Mouse (Mus musculus): ENCODE data around the gene Gpsm1.

- TF ChIP-seq CTCF (IDR thresholded peaks at IDR 0.05; ENCODE audit: low read depth) (no peak), EP300 (IDR thresholded peaks at IDR 0.05; ENCODE audit: low read depth) (no peak)
These were observed 8.4 kb downstream of the Gpsm1 start for GRCm38 (mm10) chr2:26323589-26324325.

All from liver, embryonic 14.5 days (tissue).